Comparison of ENCODE assay signal across 8 mouse cellular contexts in genomic region chr9:40800675-40801612, GRCm38 (mm10). TPM values are rescaled to one million over a fixed set of nuclear protein-coding genes. Genes with fewer than 3 reads are reported as not detected.
DNase-seq lines count a peak whose midpoint lies in the region; ATAC-seq and TF ChIP-seq lines count a peak whose summit lies in the region.

Gene Hspa8 (plus strand): TSS chr9:40800984.

- under 1% methylated on average over 83 of the region's 83 CpGs for WGBS in forebrain, embryonic 15.5 days
- WGBS in lung, adult 2 months: under 1% methylated on average over 83 of the region's 83 CpGs

- H3K27ac ChIP-seq in ES-E14 (ENCODE audit: insufficient read depth, low read depth, low read length, poor library complexity, severe bottlenecking): peak within 1 kb of the TSS; percentile 100
- H3K27ac ChIP-seq in forebrain, embryonic 15.5 days (replicated peaks): peak within 1 kb of the TSS; percentile 99

- peaks cover 3 to 7% of the 10 kb centered on the region in 2 experiments; a peak in 3 of 4 replicates for H3K4me1 ChIP-seq in ES-E14 (ENCODE audit: control insufficient read depth in 2 of 2, insufficient read depth in 2 of 2, low read length in 2 of 2, poor library complexity in 1 of 2)
- peaks cover 38% of the 10 kb centered on the region for H3K4me1 ChIP-seq in forebrain, embryonic 15.5 days
- peaks cover 14% of the 10 kb centered on the region for H3K4me1 ChIP-seq in lung, adult 2 months (ENCODE audit: control insufficient read depth, insufficient read depth, low read length)

- intact Hi-C loops in heart, postnatal 25 days (cut with DNase I): no loop called here

- H3K36me3 ChIP-seq in ES-E14 (ENCODE audit: control insufficient read depth, insufficient read depth, low read length, poor library complexity, severe bottlenecking): peaks cover 34% of the 10 kb centered on the region
- H3K36me3 ChIP-seq in forebrain, embryonic 15.5 days: peaks cover 22% of the 10 kb centered on the region

- H3K4me3 ChIP-seq in ES-E14 (ENCODE audit: insufficient read depth in 1 of 2, low read depth in 1 of 2, low read length in 2 of 2, poor library complexity in 1 of 2, severe bottlenecking in 1 of 2): peak within 1 kb of the TSS; percentile 90 to 99
- peak within 1 kb of the TSS; percentile 86 for H3K4me3 ChIP-seq in forebrain, embryonic 15.5 days
- peak within 1 kb of the TSS; percentile 91 for H3K4me3 ChIP-seq in lung, adult 2 months (replicated peaks; ENCODE audit: extremely low read depth, low read depth, low read length)

- peak; percentile 100 for TF ChIP-seq POLR2A in lung, adult 2 months (IDR thresholded peaks at IDR 0.05; ENCODE audit: borderline replicate concordance, extremely low read depth, low read depth, low read length)

- peak within 1 kb of the TSS; percentile 72 for H3K4me2 ChIP-seq in forebrain, embryonic 15.5 days (replicated peaks)

- no peaks in the 10 kb centered on the region for H3K9me3 ChIP-seq in ES-E14 (ENCODE audit: control insufficient read depth, insufficient read depth, low read depth, low read length)
- no peaks in the 10 kb centered on the region for H3K9me3 ChIP-seq in forebrain, embryonic 15.5 days

- in situ Hi-C loops in ES-E14 (cut with MboI; ENCODE audit: low sequenced_read_pairs in 2 of 2, unreplicated experiment in 2 of 2): no loop called here

- no peak for TF ChIP-seq CTCF in lung, adult 2 months (IDR thresholded peaks at IDR 0.05; ENCODE audit: insufficient read depth, low read length)

- ATAC-seq in forebrain, embryonic 15.5 days (replicated peaks): peak; percentile 98
- ATAC-seq in neutrophil, adult 5-6 weeks (ENCODE audit: extremely low read depth, insufficient number of reproducible peaks, low FRiP score, poor library complexity, severe bottlenecking): peak; percentile 88

- no peaks in the 10 kb centered on the region for H3K27me3 ChIP-seq in forebrain, embryonic 15.5 days

- DNase-seq in ES-E14 (ENCODE audit: low read depth, low spot score): peak; percentile 99
- DNase-seq in cerebellum, adult 11-12 months: peak; percentile 100
- DNase-seq in heart, postnatal 25 days (ENCODE audit: low spot score): peak; percentile 100
- DNase-seq in layer of hippocampus, adult 18-20 months (ENCODE audit: low spot score in 2 of 2): peak; percentile 100
- DNase-seq in lung, adult 2 months: peak; percentile 100
- peak; percentile 100 for DNase-seq in thymus, adult 18-20 months

- H3K9ac ChIP-seq in ES-E14 (ENCODE audit: insufficient read depth, low read depth, low read length, poor library complexity, severe bottlenecking): peak within 1 kb of the TSS; percentile 100
- H3K9ac ChIP-seq in forebrain, embryonic 15.5 days (replicated peaks): peak within 1 kb of the TSS; percentile 98

TF ChIP-seq in ES-E14, 5 proteins besides CTCF, POLR2A, EP300 and RAD21:
- TF ChIP-seq ZC3H11A (IDR thresholded peaks at IDR 0.05; ENCODE audit: borderline replicate concordance, low read depth, low read length) (no peak), ZNF384 (IDR thresholded peaks at IDR 0.05; ENCODE audit: low read depth, low read length) (no peak), HCFC1 (IDR thresholded peaks at IDR 0.05; ENCODE audit: borderline replicate concordance, insufficient read depth, low read length) (no peak), CHD2 (IDR thresholded peaks at IDR 0.05; ENCODE audit: low read depth, low read length) (peak; percentile 76), MAFK (IDR thresholded peaks at IDR 0.05; ENCODE audit: insufficient read depth, low read depth, low read length) (no peak)
TF ChIP-seq in ES-E14: peak in this region for 1.

RNA-seq across cellular contexts. Expression of gene Hspa8, which starts in this region (rescaled TPM):
- total RNA-seq in ES-E14 (2012; rRNA removed): 3,361 and 3,988 TPM in 2 replicates
- polyA plus RNA-seq in forebrain, embryonic 15.5 days (2015; fragmentation: Nextera tagmentation; extraction: Ambion mirVana): 3,198 TPM in 2 replicates
- total RNA-seq in heart, postnatal 25 days (2021): 1,000 to 10,000 TPM; 1,172 to 1,478 TPM
- total RNA-seq in layer of hippocampus, adult 18-20 months (2021): 1,000 to 10,000 TPM; 2,409 to 2,534 TPM
- polyA plus RNA-seq in lung, adult 2 months (2012; rRNA removed): 1,079 and 1,193 TPM in 2 replicates
- total RNA-seq in neutrophil, adult 5-6 weeks (2017): 1,488 and 1,684 TPM in 2 replicates

Comparison
In these comparisons a context has a peak if more than half of its experiments do, and no peak if none do; other contexts are left out.
1. Peak in every context shown above with its lines: DNase-seq, ATAC-seq, H3K4me3 ChIP-seq and H3K27ac ChIP-seq.